Mouse (Mus musculus) myocyte (in vitro differentiated cells): ENCODE measurements around the gene Ccdc153.

Source experiments
- POLR2A ChIP-seq: IDR thresholded peaks from one replicate; pipeline ENCODE4 v1.6.1; 2011; ENCODE audit warnings: low read depth, mild to moderate bottlenecking, control low read depth, moderate library complexity; ENCODE audit not compliant: insufficient read length
- POLR2AphosphoS2 ChIP-seq: IDR thresholded peaks from one replicate; pipeline ENCODE4 v1.6.1; 2011; ENCODE audit warnings: low read depth, control low read depth; ENCODE audit not compliant: insufficient read length

GRCm38 (mm10) chr9:44269973-44270372 is 29.5 kb downstream of the Ccdc153 start:
- TF ChIP-seq POLR2A (no peak), POLR2AphosphoS2 (no peak)
